Mouse (Mus musculus): Measurements from ENCODE around the gene Fam219a. TPM values are rescaled to one million over a fixed set of nuclear protein-coding genes. Genes with fewer than 3 reads are reported as not detected.

The Fam219a gene
- total RNA-seq, 2 experiments from 2014 or later: 0.33 to 1.1 TPM

DNA sequence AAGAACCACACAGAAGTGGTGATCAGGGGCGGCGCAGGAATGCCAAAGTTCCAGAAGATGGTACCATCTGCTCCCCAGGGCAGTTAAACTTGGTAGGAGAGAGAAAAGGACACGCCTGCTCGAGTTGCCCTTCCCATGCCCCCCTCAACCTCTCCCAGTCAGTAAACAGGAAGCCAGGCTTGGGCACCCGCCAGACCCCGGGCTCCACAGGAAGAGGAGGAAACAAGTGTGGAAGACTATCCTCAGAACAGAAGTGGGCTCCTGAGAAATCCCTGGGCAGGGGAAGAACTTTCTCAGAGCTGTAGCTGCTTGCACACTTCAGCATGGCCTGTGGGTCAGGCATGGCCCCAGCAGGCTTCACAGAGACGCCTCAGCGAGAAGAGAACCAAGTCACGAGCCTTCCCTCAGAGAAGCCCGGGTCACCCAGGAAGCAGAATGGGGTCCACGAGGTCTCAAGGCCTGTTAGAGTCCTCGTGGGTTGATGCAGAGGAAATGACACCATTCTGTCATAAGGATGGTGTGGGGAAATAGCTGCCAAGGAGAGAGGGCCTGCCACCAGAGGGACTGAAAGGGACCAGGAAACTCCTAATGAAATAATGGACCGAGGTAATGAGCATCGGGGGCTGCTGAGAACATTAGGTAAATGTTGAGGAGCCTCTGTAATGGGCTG lies 14.2 kb downstream of the Fam219a start:
- ATAC-seq (replicated peaks; ENCODE audit: poor library complexity): peak; percentile 70

DNA sequence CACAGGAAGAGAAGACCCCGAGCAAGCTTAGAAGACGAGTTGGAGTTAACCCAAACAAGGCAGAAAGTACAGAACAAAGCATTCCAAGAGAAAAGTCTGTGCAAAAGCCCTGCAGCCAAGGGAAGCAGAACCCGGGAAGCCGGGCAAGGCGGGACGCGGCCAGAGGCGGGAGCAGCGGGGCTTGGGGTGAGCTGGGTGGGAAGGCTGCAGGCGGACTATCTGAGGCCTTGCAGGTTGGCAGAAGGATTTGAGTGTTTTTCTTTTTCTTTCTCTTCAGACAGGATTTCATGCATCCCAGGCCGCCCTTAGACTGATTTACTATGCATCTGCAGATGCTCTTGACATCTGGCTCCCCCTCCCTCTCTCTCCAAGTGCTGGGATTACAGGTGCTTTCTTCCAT lies 16.2 kb downstream of the Fam219a start:
- no peak for ATAC-seq (replicated peaks; ENCODE audit: poor library complexity)

DNA sequence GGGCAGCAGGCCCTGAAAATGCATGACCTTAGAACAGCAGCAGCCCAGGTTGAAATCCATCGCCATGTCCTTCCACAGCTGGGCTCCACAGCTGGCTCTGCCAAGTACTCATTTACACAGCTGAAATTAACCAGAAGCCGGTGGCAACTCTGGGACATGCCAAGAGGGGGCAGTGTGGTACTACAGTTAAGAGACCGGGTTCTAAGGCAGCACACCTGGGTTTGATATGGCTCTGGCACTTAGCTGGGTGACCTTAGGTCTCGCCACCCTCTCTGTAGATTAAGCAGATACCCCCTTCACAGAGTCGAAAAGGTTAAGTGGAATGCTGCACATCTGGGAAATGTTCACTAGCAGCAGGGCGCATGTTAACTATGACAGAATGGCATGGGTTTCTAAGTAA lies 16.8 kb downstream of the Fam219a start:
- ATAC-seq (replicated peaks; ENCODE audit: poor library complexity): peak; percentile 88

DNA sequence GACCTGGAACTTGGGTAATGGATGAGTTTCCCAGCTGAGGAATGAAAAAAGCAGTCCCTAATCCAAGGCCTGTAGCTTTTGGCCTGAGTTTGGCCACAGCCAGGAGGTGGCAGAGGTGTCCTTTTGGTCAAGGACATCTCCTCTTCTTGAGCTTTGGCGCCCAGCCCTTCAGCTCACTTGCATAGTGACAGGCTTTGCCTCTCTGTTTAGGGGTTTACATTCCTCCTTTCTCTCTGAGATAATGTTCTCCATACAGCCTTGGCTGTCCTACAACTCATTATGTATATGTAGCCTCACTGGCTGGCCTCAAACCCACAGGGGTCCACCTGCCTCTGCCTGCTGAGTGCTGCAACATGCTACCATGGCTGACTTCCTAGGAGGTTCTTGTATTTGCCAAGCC lies 22.3 kb downstream of the Fam219a start:
- ATAC-seq (replicated peaks; ENCODE audit: poor library complexity): no peak

DNA sequence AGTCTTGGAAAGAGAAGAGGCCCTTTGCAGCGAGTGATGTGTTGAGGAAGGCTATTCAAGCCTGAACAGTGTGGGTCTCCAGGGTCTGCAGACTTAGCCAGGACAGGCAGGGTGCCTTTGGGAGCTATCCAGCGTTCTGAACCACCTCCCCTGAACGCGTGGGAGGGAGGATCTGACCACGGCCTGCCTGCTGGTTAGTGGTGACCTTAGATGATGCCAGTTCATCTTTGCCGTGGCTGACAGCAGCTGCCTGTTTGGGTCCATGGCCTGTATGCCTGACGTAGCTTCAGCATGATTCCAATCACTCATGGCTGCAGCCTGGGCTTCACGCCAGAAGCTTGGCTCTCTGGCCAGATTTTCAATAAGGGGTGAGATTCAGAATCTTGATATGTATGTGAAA lies 23.4 kb downstream of the Fam219a start:
- ATAC-seq (replicated peaks; ENCODE audit: poor library complexity): peak; percentile 60; the same call in 1 of the 2 replicates

DNA sequence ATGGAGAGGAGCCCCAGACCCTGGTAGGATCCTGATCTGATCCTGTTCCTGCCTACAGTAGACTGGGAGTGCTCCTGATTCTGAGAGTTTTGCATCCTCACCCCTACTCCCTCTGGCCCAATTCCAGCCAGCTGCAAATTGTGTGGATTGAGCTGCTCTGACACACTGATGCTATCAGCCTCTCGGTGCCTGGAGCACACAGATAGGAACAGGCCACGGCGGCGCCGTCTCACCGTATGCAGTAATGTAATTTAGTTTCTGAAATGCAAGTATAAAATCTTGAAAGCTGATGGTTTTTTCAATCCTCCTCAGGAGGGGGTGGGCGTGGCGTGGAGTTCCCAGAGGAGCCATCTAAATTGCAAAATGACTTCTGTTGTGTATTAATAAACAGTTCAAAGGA lies 27.2 kb downstream of the Fam219a start:
- no peak for ATAC-seq (replicated peaks; ENCODE audit: poor library complexity)

DNA sequence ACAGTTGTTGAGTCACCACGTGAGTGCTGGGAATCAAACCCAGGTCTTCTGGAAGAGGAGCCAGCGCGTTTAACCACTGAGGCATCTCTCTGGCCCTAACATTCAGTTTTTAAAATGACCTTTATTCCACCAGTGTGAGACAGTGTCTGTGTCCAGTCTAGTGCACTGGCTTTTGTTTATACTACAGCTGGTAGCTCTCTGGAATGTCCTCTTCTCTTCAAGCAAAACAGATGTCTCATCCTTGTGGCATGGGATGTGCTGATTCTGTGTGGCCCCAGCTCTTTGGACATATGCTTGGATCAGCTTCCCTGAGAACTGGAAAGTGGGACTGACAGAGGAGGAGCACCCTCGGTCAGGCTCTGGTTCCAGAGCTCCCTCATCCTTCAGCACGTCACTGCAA lies 34.5 kb downstream of the Fam219a start:
- ATAC-seq (replicated peaks; ENCODE audit: poor library complexity): no peak

DNA sequence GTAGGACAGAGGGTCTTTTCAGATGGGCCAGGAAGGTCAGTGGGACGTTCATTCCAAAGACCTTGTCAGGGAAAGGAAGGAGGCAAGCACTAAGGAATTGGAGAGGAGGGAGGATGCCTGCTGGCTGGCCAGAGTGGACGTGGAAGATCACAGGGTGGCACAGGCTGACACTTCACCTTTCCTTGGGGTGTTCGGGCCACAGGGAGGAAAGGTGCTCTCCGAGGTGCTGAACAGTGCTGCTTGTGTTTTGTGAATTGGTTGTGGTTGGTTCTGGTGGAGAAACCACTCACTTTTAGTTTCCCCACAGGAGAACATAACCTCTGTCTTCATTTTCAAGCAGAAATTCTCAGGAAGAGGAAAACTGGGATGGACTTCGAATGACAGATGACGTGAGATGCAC lies 36.9 kb downstream of the Fam219a start:
- peak; percentile 73 for ATAC-seq (replicated peaks; ENCODE audit: poor library complexity)

DNA sequence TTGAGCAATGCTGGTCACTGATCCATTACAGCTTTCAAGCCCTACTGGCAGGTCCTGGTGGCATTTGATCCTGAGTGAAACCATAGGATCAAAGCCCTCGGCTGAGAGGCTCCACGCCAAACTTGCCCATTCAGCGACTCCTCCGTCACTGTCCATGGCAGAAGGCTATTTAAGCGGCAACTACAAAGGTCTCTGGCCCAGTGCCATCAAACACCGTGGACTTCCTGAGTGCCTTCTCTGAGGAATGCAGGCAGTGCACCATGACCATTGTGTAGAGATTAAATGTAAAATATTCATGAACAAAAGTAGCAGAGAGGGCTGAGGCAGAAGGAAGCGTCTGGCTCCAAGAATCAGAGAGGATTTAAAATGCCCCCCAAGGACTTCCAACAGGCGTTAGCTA lies 41.3 kb downstream of the Fam219a start:
- no peak for ATAC-seq (replicated peaks; ENCODE audit: poor library complexity)

DNA sequence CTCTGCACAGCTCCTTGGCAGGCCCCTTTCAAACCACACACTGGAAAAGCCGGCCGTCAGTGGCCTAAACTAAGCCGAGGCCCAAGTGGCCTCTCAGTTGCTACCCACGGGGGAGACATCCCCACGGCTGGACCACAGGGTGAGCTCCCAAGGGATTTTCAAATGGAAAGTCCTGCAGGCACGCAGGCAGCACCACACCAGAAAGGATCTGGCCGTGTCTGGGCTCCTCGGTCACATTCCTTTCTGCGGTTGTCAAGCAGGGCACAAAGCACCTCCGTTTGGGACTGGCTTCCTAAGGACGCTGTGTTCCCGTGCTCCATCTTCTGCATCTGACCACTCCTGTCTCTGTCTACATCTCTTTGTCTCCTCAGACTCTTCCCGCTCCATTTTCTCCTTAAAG lies 42.3 kb downstream of the Fam219a start:
- ATAC-seq (replicated peaks; ENCODE audit: poor library complexity): no peak

DNA sequence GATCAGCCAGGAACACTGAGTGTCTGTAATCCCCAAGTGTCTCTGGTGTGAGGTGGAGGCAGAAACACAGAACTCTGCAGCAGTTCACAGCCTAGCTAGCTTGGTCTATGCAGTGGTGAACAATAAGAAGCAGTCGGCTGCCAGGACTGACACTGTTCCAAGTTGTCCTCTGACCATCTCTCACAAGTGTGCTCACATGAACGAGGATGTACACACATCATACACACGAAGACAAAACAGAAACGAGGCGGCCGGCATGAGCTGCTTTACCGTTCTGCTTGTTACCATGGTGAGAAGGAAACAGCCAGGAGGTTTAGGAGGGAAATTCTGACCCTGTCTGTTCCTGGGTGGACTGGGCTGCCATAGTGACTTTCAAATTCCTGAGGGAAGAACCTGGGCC lies 42.8 kb downstream of the Fam219a start:
- ATAC-seq (replicated peaks; ENCODE audit: poor library complexity): no peak

DNA sequence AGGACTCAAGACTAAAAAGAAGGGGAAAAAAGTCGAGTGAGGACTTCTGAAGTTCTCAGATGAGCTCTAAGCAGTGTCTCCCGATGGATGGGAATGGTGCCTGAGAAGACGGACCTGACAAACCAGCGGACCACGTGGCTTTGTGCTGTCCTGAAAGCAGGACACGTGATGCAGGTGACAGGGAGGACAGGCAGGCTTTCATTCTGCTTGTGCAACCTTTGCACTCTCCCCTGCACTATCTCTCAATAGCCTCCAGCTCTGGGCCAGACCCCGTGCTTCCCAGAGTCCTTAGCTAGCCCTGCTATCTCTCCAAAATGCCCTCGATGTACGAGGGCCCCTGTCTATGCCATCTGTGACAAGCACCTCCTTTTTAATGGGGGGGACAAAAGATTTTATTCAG lies 44.5 kb downstream of the Fam219a start:
- ATAC-seq (replicated peaks; ENCODE audit: poor library complexity): no peak

DNA sequence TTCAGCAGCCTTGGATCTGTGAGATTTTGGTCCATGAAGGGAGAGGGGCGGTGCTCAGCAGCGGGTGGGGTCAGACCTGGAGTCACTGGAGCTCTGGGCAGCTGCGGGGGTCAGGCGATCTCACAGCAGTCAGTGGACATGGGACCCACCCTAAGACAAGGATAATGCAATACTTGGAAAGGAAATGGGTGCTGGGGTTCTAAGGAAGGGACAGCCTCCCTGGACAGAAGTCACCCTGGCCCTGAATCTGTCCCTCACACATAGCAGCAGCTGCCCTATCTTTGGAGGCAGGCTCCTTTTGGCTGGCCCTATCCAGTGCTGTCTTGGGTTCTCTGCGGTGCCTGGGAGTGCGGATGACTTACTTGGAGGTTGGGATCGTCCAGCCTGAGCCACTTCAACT lies 45.5 kb downstream of the Fam219a start:
- ATAC-seq (replicated peaks; ENCODE audit: poor library complexity): no peak

DNA sequence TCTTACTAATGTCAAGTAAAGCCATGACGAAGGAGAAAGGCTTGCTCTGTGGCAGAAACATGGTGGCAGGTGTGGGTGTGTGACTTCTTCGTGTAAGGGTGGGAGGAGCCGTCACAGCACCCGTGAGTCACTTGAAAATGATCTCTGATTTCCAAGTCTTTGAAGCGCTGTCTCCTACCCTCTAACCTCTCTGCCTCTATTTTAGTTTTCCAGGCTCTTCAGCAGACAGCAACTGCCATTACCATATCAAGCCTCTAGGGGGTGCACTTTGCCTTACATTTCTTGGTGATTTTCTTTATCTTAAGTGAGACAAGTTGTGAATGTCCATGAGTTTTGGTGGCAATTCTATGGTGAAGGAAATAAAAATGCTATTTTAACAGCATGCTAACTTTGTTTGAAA lies 46.5 kb downstream of the Fam219a start:
- ATAC-seq (replicated peaks; ENCODE audit: poor library complexity): peak; percentile 72

DNA sequence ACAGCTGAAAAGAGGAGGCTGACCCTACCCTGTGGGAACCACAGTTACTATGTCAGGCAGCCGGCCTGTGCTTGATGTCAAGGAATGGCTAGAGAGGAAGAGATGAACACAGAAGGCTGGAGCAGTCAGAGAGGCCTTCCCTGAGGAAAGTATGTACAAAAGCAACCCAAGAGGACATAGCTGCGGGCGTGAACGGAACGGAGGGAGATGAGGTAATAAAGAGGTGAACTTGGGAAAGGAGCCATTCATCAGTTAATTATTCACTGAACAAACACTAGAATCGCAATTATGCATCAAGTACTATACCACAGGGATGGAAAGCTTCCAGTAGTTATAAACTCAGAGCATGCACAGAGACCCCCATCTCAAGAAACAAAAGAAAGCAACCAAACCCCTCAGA lies 47.2 kb downstream of the Fam219a start:
- no peak for ATAC-seq (replicated peaks; ENCODE audit: poor library complexity)

DNA sequence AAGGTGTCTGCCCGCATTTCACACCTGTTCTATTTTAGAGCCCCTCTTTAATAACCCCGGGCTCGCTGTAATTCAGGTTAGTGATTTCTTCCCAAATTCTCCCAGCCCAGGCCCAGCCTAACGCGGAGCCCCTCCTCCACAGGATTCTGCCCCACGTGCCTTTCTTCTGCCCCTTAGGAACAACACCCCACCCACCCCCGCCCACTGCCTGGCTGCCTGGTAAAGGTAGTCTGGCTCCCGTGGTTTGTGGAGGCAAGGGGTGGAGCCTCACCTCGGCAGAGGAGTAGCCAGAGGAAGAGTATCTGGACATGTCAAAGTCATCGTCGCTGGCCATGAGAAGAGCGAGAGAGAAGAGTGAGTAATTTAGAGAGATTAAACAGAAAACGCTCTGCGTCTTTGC lies 48.7 kb downstream of the Fam219a start:
- ATAC-seq (replicated peaks; ENCODE audit: poor library complexity): no peak

DNA sequence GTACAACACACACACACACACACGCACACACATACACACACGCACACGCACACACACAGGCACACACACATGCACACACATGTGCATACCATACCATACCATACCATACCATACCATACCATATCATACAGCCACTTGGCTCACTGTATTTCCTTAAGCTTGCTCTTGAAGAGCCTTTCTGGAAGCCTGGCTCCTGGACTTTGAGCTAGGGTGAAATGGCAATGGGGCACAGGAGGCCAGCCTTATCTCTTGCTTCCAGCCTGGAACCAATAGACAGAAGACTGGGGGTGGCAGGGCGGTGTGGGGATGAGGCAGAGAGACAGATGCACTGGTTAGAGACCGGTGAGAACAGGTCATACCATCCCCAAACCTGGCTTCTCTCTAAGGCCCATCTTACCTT lies 50.1 kb downstream of the Fam219a start:
- ATAC-seq (replicated peaks; ENCODE audit: poor library complexity): no peak

DNA sequence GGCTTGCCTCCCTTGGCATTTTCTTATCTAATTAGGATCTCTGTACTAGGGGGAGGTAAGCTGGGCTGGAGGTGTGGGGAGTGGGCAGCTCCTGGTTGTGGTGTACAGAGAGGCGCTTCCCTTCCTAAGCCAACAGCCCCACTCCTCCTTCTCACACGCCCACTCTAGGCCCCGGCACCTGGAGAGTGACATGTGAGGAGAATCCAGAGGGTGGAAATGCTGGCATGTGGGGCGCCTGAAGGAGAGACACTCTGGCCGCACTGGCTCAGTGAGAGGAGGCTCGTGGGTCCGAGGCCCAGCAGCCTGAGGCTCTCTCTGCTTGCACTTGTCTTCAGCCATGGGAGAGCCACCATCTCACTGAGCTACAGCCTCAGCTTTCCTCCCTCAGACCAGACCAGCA lies 51.0 kb downstream of the Fam219a start:
- no peak for ATAC-seq (replicated peaks; ENCODE audit: poor library complexity)

DNA sequence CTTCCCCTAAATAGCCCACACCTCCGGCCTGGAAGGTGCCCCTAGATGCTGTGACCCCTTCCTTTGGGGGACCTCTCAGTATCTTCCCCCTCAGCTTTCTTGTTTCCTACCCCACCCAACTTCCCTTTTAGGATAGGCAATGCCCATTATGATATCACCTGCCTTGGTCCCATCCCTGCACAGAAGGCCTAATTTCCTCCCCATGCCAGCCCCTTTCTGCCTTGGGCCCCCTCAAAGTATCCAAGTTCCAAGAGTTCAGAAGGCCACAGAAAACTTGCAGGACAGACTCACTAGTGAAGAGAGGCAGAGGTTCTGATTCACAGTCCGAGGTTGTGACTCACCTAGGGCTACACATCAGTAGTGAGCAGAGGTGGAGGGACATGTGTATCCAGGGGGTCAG lies 52.1 kb downstream of the Fam219a start, which contains the start of gene 1110017D15Rik:
Gene 1110017D15Rik (minus strand): TSS at position 101 of the 400 bp plus-strand sequence.
- no peak for ATAC-seq (replicated peaks; ENCODE audit: poor library complexity)

DNA sequence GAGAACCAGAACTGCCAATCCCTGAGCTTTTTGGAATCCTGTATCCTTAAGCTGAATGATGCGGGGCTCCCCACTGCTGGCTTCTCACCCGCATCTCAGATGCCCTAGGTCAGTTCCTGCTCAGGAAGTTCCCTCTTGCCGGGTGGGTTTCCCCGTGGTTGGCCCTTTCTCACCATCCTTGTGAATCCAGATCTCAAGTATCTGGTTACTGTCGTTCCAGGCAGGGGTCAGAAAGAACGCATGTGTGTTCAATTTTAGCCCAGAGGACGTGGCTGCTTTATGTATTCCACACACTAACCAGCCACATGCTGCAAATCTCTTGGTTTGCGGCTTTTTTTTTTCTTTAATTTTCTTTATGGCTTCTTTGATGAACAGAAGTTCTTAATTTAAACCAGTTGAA lies 55.6 kb downstream of the Fam219a start:
- no peak for ATAC-seq (replicated peaks; ENCODE audit: poor library complexity)

DNA sequence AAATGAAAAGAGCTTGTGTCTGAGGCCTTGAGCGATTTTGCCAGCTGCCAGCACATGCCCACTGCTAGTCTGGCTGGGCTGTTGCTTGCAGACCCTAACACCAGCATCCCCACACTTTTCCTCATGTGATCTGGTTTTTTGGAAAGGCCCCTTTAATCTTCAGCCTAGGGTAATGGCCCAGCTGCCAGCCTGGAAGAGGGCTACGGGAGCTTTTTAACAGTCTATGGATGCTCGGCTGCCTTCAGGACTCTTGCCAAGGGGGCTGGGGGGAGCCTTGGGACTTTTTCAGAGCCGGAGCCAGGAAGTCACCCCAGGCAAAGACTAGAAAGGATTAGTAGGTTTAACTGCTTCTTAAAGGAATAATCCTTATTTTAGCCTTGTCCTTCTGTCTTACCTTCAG lies 56.0 kb downstream of the Fam219a start:
- no peak for ATAC-seq (replicated peaks; ENCODE audit: poor library complexity)

DNA sequence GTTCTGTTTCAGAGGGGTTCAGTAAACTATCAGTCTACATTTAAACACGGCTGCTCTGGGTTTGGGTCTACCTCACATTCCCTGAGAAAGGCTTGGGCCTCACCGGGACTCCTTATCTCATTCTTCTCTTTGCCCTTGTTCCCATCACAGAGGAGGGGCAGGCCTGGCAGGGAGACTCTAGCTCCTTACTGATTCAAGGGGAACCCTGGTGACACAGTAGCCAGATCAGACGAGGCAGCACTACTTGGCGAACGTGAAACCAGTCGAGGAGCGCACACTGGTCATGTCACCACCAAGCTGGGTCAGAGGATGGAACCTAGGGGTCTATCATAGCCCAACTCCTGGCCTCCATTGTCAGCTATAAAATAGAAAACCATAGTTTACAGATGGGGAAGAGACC lies 61.3 kb downstream of the Fam219a start:
- no peak for ATAC-seq (replicated peaks; ENCODE audit: poor library complexity)

DNA sequence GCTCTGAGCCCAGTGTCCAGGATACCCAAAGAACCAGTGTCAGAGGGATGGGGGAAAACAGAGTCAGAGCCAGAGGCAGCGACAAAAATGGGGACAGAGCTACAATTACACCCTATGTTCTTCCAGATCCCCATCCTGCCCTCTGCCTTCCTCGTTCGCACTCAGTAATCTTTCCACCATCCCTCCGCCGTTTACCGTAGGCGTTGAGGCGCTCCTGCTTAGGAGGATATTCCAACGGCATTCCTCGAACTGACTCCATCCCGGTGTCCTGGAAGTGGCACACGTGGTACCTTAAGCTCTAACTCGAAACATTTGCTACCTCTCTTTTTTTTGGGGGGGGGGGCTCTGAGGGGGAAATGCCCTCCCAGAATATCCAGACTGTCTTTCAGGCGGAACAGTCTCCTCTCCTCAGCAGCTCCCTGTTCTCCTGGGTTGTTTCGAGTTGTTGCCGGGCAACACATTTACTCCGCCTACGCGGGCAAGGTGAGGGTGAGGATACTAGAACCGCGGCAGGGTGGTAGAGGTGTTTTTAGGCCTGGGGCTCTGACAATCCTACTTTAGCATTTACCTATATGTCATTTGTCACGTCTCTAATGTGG lies 61.9 kb downstream of the Fam219a start:
- no peak for ATAC-seq (replicated peaks; ENCODE audit: poor library complexity)
